Mouse (Mus musculus): ENCODE results near the gene Gkn3.

DNA sequence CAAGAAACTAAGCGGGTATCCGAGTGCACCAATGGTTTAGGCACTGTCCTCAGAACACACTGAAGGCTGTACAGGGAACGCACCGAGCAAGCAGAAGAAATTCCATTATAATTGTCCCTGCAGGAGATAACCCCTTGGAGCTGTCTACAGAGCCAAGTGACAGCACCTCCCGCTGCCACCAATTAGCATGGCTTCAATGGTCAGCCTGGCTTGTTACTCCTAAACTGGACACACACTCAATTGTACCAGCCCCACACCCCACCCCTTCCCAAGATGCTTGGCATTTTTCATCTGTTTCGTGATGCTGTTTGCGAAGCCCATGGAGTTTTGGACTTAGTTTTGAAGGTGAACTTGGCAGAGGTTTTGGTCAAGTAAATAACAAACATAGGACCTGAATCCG is 38.9 kb upstream of the Gkn3 start:
- TF ChIP-seq CTCF (IDR thresholded peaks at IDR 0.05; ENCODE audit: control insufficient read depth, insufficient read depth, low read length) (no peak), POLR2A (IDR thresholded peaks at IDR 0.05; ENCODE audit: borderline replicate concordance, control insufficient read depth, low read depth, low read length) (no peak)

All from bone marrow, adult 2 months (tissue).